Mouse (Mus musculus) myocyte (in vitro differentiated cells): Measurements from ENCODE around the gene Arvcf.

Experiments
- POLR2A ChIP-seq: IDR thresholded peaks from one replicate; pipeline ENCODE4 v1.6.1; 2011; ENCODE audit warnings: low read depth, mild to moderate bottlenecking, control low read depth, moderate library complexity; ENCODE audit not compliant: insufficient read length
- TCF12 ChIP-seq: IDR thresholded peaks from one replicate; pipeline ENCODE4 v1.6.1; 2011; ENCODE audit warnings: mild to moderate bottlenecking, control low read depth; ENCODE audit not compliant: poor library complexity, insufficient read depth, severe bottlenecking
- USF1 ChIP-seq: IDR thresholded peaks from one replicate; pipeline ENCODE4 v1.6.1; 2011; ENCODE audit warnings: low read depth, mild to moderate bottlenecking, control low read depth, moderate library complexity

DNA sequence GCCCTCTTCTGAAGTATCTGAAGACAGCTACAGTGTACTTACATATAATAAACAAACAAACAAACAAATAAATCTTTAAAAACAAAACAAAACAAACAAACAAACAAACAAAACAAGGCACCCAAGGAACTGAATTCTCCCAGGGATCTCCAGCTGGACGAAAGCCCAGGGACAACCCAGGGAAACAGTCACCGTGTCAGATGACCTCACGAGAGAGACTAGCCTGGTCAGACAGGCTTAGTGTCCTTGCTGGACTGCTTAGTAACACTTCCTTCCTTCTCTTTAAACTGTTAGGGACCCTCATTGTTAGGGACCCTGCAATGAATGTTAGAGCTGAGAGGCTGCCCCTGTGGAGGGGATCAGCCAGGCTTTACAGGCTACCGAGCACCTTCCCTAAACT, 10.7 kb upstream of the Arvcf start:
- TF ChIP-seq TCF12 (no peak), USF1 (no peak), POLR2A (no peak)
